Mouse (Mus musculus): ENCODE data around the gene Mybph.

- TF ChIP-seq CTCF (IDR thresholded peaks at IDR 0.05; ENCODE audit: insufficient read depth, low read length) = no peak
- TF ChIP-seq POLR2A (IDR thresholded peaks at IDR 0.05; ENCODE audit: borderline replicate concordance, extremely low read depth, low read depth, low read length) = no peak
Observed at GRCm38 (mm10) chr1:134222122-134223055, 29.1 kb downstream of the Mybph start.
